Mouse (Mus musculus) stomach, postnatal 0 days (tissue): ENCODE measurements around the gene Pparg.

Experiments
- CTCF ChIP-seq: IDR thresholded peaks from 2 replicates; pipeline ENCODE4 v1.5.1; 2016; ENCODE audit warnings: antibody characterized with exemption, low read depth, mild to moderate bottlenecking, moderate library complexity
- EP300 ChIP-seq: optimal IDR thresholded peaks from 2 replicates; pipeline ENCODE3; 2016; ENCODE audit warnings: antibody characterized with exemption

DNA sequence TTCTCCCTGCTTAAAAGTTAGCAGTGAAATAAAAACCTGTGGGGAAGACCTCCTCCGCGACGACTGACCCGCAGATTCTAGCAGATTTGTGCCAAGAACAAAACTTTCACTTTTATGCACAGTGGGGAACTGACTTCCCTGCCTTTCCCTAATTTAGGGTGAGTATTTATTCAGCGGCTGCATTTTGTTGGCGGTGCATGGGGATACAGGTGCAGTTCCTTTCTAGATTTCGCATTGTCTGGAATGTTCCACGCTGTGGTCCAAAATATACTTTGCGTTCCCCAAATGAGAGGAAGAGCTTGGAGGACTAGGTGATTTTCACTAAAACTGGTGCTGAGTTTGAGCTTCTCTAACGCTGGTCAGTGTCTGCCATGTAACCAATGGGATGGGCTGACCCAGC, 16.6 kb upstream of the Pparg start:
- TF ChIP-seq EP300 (no peak), CTCF (no peak)
